Mouse (Mus musculus) liver, embryonic 12.5 days (tissue): Measurements from ENCODE around the gene Vmn1r228. TPM values are rescaled to one million over a fixed set of nuclear protein-coding genes. Genes with fewer than 3 reads are reported as not detected.

Experiments
- ATAC-seq: fragments of 200-750 bp; cut with Nextera tagmentation; 2 replicates; pipeline ENCODE4 v1.8.0; 2017; ENCODE audit warnings: moderate number of reproducible peaks, mild to moderate bottlenecking, moderate library complexity
- H3K27ac ChIP-seq: fragments of 300-500 bp; sonication (generic); 2 replicates; pipeline ENCODE4 v1.5.1; 2016; ENCODE audit warnings: mild to moderate bottlenecking
- H3K27me3 ChIP-seq: fragments of 300-500 bp; sonication (generic); replicated peaks from 2 replicates; pipeline ENCODE4 v1.6.1; 2016; ENCODE audit warnings: mild to moderate bottlenecking, moderate library complexity
- H3K36me3 ChIP-seq: fragments of 300-500 bp; sonication (generic); 2 replicates; pipeline ENCODE4 v1.6.1; 2016; ENCODE audit warnings: mild to moderate bottlenecking, moderate library complexity
- H3K4me1 ChIP-seq: fragments of 300-500 bp; sonication (generic); 2 replicates; pipeline ENCODE4 v1.6.1; 2016
- H3K4me2 ChIP-seq: fragments of 300-500 bp; sonication (generic); 2 replicates; pipeline ENCODE4 v1.6.1; 2016; ENCODE audit warnings: mild to moderate bottlenecking, moderate library complexity
- H3K4me3 ChIP-seq: fragments of 300-500 bp; sonication (generic); 2 replicates; pipeline ENCODE4 v1.5.1; 2016; ENCODE audit warnings: mild to moderate bottlenecking, moderate library complexity
- H3K9ac ChIP-seq: fragments of 300-500 bp; sonication (generic); 2 replicates; pipeline ENCODE4 v1.6.1; 2016; ENCODE audit warnings: mild to moderate bottlenecking, moderate library complexity
- H3K9me3 ChIP-seq: fragments of 300-500 bp; sonication (generic); replicated peaks from 2 replicates; pipeline ENCODE4 v1.6.1; 2016; ENCODE audit warnings: mild to moderate bottlenecking, moderate library complexity
- WGBS: fragments of 180-500 bp; shearing (Covaris S2); methylation state at CpG from one replicate; pipeline ENCODE4 v1.1.7; 2016; ENCODE audit not compliant: insufficient replicate concordance; 5-methylcytosine and 5-hydroxymethylcytosine counted together
- polyA plus RNA-seq: library from polyadenylated mRNA; unstranded; fragments of >200 nt; fragmentation: Nextera tagmentation; extraction: Ambion mirVana; gene quantifications from 2 replicates; pipeline ENCODE4 v1.2.1, GENCODE M21; 2016

The Vmn1r228 gene
- not detected in 2 replicates for polyA plus RNA-seq

DNA sequence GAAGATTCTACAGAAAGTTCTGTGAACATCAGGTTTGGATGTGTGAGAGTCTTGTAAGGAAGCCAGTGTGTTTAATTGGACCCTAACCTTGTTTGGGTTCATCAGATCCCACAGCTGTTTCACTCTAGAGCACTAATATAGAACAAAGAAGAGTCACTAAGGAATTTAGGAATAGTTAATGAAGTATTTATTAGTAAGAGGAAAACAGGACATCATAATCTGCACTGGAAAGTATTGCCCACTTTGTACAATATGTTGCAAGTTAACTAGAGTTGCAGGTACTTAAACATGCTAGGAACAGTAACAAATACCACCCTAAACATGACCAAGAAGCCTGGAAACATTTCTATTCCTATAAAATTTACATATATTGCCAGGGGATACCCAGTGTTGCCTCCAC, at the start of gene Vmn1r228:
Gene Vmn1r228 (minus strand): TSS at position 101 of the 400 bp plus-strand sequence.
- Histone ChIP-seq H3K9ac (no peak within 1 kb of the TSS), H3K9me3 (no peaks in the 10 kb centered on the region), H3K4me3 (no peak within 1 kb of the TSS), H3K4me2 (no peak within 1 kb of the TSS), H3K4me1 (no peaks in the 10 kb centered on the region), H3K27ac (no peak within 1 kb of the TSS), H3K27me3 (no peaks in the 10 kb centered on the region), H3K36me3 (no peaks in the 10 kb centered on the region)
- no peak for ATAC-seq

DNA sequence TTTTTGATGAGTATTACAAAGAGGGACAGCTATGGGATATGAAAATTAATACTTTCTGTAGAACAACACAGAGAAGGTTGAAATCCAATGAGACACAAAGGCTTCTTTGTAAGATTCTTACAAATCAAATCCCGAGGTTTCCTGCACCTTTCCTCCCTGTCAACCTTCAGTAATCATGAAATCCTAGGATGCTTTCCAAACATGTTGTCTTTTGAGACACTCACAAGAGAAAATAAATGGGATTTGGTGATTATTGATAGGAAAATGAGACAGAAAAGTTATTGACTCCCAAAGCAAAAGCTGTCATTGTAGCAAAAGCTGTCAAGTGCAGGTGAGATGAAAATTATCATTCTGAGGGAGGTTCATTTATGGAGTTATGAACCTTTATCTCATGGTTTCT, 25.3 kb upstream of the Vmn1r228 start, which contains the start of gene Vmn1r229:
Gene Vmn1r229 (plus strand): TSS at position 301 of the 400 bp plus-strand sequence.
- Histone ChIP-seq H3K27me3 (no peaks in the 10 kb centered on the region), H3K36me3 (no peaks in the 10 kb centered on the region), H3K9ac (no peak within 1 kb of the TSS), H3K4me1 (no peaks in the 10 kb centered on the region), H3K27ac (no peak within 1 kb of the TSS), H3K4me2 (no peak within 1 kb of the TSS), H3K4me3 (no peak within 1 kb of the TSS), H3K9me3 (no peaks in the 10 kb centered on the region)
- no peak for ATAC-seq
- 20% methylated on average over 1 of the region's 1 CpGs for WGBS

DNA sequence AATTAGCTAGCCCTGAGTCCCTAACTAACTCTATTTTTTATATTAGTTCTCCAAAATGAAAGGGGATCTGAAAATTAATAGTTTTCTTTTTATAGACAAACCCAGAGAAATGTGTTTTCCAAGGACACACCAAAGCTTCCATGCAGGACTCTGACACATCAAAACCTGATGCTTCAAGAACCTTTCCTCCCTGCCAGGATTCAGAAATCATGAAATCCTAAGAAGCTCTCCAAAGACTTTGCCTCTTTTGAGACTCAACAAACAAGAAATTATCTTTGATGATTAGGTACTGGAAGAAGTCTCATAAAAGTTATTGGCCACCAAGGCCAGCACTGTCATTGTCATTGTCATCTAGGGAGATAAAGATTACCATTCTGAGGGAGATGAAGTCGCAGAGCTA, 56.4 kb downstream of the Vmn1r228 start, which contains the start of gene Vmn1r227:
Gene Vmn1r227 (plus strand): TSS at position 301 of the 400 bp plus-strand sequence.
- no peaks in the 10 kb centered on the region for H3K27me3 ChIP-seq
- H3K9me3 ChIP-seq, result no peaks in the 10 kb centered on the region
- no peak within 1 kb of the TSS for H3K9ac ChIP-seq
- no peaks in the 10 kb centered on the region for H3K36me3 ChIP-seq
- WGBS, result 20% methylated on average over 1 of the region's 1 CpGs
- no peak within 1 kb of the TSS for H3K4me3 ChIP-seq
- ATAC-seq, result no peak
- H3K27ac ChIP-seq, result no peak within 1 kb of the TSS
- H3K4me2 ChIP-seq, result no peak within 1 kb of the TSS
- H3K4me1 ChIP-seq, result no peaks in the 10 kb centered on the region

Other genes starting within 250 kb of the Vmn1r228 start
- not detected in 2 replicates for gene Vmn2r109, start 221.4 kb downstream of the Vmn1r228 start, polyA plus RNA-seq
- gene Vmn2r110, start 189.7 kb downstream of the Vmn1r228 start, polyA plus RNA-seq, result 0.04 TPM in 1 of 2 replicates, not detected in the other
- not detected in 2 replicates for gene Fpr-rs3, start 161.3 kb downstream of the Vmn1r228 start, polyA plus RNA-seq
- not detected in 2 replicates for gene Vmn1r226, start 103.3 kb downstream of the Vmn1r228 start, polyA plus RNA-seq
- gene Vmn1r227, start 56.3 kb downstream of the Vmn1r228 start, polyA plus RNA-seq, result not detected in 2 replicates
- gene Vmn1r229, start 25.4 kb upstream of the Vmn1r228 start, polyA plus RNA-seq, result not detected in 2 replicates
- gene Vmn1r230, start 54.3 kb upstream of the Vmn1r228 start, polyA plus RNA-seq, result not detected in 2 replicates
- gene Vmn1r231, start 118.9 kb upstream of the Vmn1r228 start, polyA plus RNA-seq, result not detected in 2 replicates
- not detected in 2 replicates for gene Vmn1r232, start 133.6 kb upstream of the Vmn1r228 start, polyA plus RNA-seq
- gene Ppp2r1a, start 159.2 kb upstream of the Vmn1r228 start, polyA plus RNA-seq, result 142 and 143 TPM in 2 replicates
- not detected in 2 replicates for gene Vmn1r233, start 210.3 kb upstream of the Vmn1r228 start, polyA plus RNA-seq
- gene Zfp160, start 222.7 kb upstream of the Vmn1r228 start, polyA plus RNA-seq, result 6.4 and 6.9 TPM in 2 replicates